Mouse (Mus musculus): ENCODE measurements around the gene Arid1b. TPM values are rescaled to one million over a fixed set of nuclear protein-coding genes. Genes with fewer than 3 reads are reported as not detected.

Gene Arid1b
- total RNA-seq, 1 experiment, result 9.2 TPM

DNA sequence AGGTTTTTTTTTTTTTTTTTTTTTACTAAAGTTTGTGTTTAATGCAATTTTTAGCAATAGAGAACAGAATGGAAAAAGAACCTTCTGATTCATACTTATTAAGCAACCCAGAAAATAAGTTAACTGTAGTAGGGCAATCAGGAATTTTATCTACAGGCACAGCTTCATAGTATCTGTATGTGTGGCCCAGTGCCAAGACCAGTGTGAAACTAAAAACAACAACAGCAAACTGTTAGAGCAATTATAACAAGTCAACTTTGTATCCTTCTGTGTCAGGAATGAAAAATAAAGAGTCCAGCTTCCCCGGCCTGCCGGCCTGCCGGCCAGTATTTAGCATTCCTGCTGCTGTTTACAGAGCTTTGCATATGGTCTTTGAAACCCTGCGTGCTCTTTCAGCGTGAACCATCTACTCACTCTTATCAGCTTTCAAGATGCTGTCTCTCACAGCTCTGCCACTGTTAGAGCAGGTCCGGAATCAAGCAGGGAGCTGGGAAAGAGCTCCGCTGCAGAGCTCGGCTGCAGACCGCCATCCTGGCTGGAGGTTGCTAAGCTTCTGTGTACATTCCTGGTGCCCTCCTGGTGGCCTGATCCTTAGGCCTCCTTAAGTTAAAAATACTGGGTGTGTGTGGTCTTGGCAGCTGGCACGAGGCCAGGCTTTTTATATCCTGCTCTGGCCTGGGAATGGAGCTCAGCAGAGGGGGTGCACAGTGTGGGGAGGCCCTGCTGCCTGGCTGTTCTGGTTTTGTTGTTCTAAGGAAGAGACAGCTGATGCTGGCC, 64.0 kb downstream of the Arid1b start:
- H3K4me3 ChIP-seq (ENCODE audit: insufficient read depth in 1 of 2, low read depth in 1 of 2, low read length in 2 of 2, poor library complexity in 1 of 2, severe bottlenecking in 1 of 2), result no peak overlapping the region
- no peak overlapping the region for H3K27ac ChIP-seq (ENCODE audit: insufficient read depth, low read depth, low read length, poor library complexity, severe bottlenecking)
- no peaks in the 10 kb centered on the region for H3K36me3 ChIP-seq (ENCODE audit: control insufficient read depth, insufficient read depth, low read length, poor library complexity, severe bottlenecking)
- no peaks in the 10 kb centered on the region for H3K9me3 ChIP-seq (ENCODE audit: control insufficient read depth, insufficient read depth, low read depth, low read length)
- in situ Hi-C loops (cut with MboI; ENCODE audit: low sequenced_read_pairs in 2 of 2, unreplicated experiment in 2 of 2), result no loop called here
- TF ChIP-seq ZC3H11A (IDR thresholded peaks at IDR 0.05; ENCODE audit: borderline replicate concordance, low read depth, low read length) (no peak), HCFC1 (IDR thresholded peaks at IDR 0.05; ENCODE audit: borderline replicate concordance, insufficient read depth, low read length) (no peak), CHD2 (IDR thresholded peaks at IDR 0.05; ENCODE audit: low read depth, low read length) (no peak), ZNF384 (IDR thresholded peaks at IDR 0.05; ENCODE audit: low read depth, low read length) (no peak), MAFK (IDR thresholded peaks at IDR 0.05; ENCODE audit: insufficient read depth, low read depth, low read length) (no peak)
- DNase-seq (ENCODE audit: low read depth, low spot score), result no peak
- no peak overlapping the region for H3K9ac ChIP-seq (ENCODE audit: insufficient read depth, low read depth, low read length, poor library complexity, severe bottlenecking)
- H3K4me1 ChIP-seq (ENCODE audit: control insufficient read depth in 2 of 2, insufficient read depth in 2 of 2, low read length in 2 of 2, poor library complexity in 1 of 2), result peaks cover 4 to 14% of the 10 kb centered on the region in 2 experiments; a peak in 2 of 4 replicates

DNA sequence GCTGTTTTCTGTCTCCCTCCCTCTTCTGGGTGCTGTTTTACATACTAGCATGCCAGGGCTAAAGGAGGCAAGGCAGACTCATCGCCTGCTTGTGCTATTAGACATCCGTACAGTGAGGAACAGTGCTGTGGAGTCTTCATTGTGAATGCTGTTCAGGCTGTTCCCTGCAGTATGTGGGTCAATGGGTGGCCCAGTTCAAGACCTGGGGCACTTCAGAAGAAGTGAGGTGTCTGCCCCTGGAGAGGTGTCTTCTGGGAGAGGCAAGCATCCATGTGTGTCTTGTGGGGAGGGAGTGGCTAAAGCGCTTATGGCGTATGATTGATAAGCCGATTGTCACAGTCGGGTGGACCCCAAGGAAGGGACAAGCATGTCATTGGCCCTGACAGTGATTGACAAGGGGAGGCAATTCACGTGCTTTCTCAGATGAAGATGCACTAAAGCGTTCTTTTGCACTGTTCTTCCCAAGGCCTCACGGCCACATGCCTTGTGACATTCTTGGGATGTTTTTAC, 65.0 kb downstream of the Arid1b start:
- in situ Hi-C loops (cut with MboI; ENCODE audit: low sequenced_read_pairs in 2 of 2, unreplicated experiment in 2 of 2), result no loop called here
- H3K9ac ChIP-seq (ENCODE audit: insufficient read depth, low read depth, low read length, poor library complexity, severe bottlenecking), result no peak overlapping the region
- H3K27ac ChIP-seq (ENCODE audit: insufficient read depth, low read depth, low read length, poor library complexity, severe bottlenecking), result no peak overlapping the region
- TF ChIP-seq ZC3H11A (IDR thresholded peaks at IDR 0.05; ENCODE audit: borderline replicate concordance, low read depth, low read length) (no peak), MAFK (IDR thresholded peaks at IDR 0.05; ENCODE audit: insufficient read depth, low read depth, low read length) (no peak), HCFC1 (IDR thresholded peaks at IDR 0.05; ENCODE audit: borderline replicate concordance, insufficient read depth, low read length) (no peak), ZNF384 (IDR thresholded peaks at IDR 0.05; ENCODE audit: low read depth, low read length) (no peak), CHD2 (IDR thresholded peaks at IDR 0.05; ENCODE audit: low read depth, low read length) (no peak)
- no peak for DNase-seq (ENCODE audit: low read depth, low spot score)
- H3K4me3 ChIP-seq (ENCODE audit: insufficient read depth in 1 of 2, low read depth in 1 of 2, low read length in 2 of 2, poor library complexity in 1 of 2, severe bottlenecking in 1 of 2), result no peak overlapping the region
- H3K9me3 ChIP-seq (ENCODE audit: control insufficient read depth, insufficient read depth, low read depth, low read length), result no peaks in the 10 kb centered on the region
- H3K36me3 ChIP-seq (ENCODE audit: control insufficient read depth, insufficient read depth, low read length, poor library complexity, severe bottlenecking), result no peaks in the 10 kb centered on the region
- peaks cover 2 to 9% of the 10 kb centered on the region in 2 experiments; a peak in 1 of 4 replicates for H3K4me1 ChIP-seq (ENCODE audit: control insufficient read depth in 2 of 2, insufficient read depth in 2 of 2, low read length in 2 of 2, poor library complexity in 1 of 2)

DNA sequence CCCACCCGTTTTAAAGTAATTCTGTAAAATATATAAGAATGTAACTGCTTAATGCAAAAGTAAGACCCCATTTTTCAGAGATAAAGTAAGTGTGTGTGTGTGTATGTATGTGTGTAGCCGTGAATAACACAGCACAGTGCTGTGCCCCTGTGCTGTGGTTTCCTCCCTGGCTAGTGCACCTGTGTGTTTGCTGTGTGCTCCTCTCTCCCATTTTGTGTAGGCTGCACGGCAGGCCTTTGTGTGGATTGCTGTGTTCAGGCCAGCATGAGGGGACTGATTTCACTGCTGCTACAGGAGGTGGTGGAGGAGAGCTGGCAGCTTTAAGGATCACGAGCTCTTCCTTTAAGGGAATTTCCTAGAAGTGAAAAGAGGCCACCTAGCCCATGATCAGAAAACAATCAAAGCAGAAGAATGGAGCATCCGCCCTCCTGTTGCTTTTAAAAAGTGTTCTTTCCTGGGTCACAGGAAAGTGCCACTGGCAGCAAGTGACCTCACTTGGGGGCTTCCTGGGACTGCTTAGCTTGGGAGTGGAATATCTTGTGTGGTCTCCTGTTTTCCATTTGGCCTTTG, 66.5 kb downstream of the Arid1b start:
- Histone ChIP-seq H3K9me3 (ENCODE audit: control insufficient read depth, insufficient read depth, low read depth, low read length) (no peaks in the 10 kb centered on the region), H3K36me3 (ENCODE audit: control insufficient read depth, insufficient read depth, low read length, poor library complexity, severe bottlenecking) (no peaks in the 10 kb centered on the region), H3K27ac (ENCODE audit: insufficient read depth, low read depth, low read length, poor library complexity, severe bottlenecking) (no peak overlapping the region), H3K9ac (ENCODE audit: insufficient read depth, low read depth, low read length, poor library complexity, severe bottlenecking) (no peak overlapping the region), H3K4me1 (ENCODE audit: control insufficient read depth in 2 of 2, insufficient read depth in 2 of 2, low read length in 2 of 2, poor library complexity in 1 of 2) (peaks cover 0 to 5% of the 10 kb centered on the region in 2 experiments; a peak in 1 of 4 replicates), H3K4me3 (ENCODE audit: insufficient read depth in 1 of 2, low read depth in 1 of 2, low read length in 2 of 2, poor library complexity in 1 of 2, severe bottlenecking in 1 of 2) (no peak overlapping the region)
- in situ Hi-C loops (cut with MboI; ENCODE audit: low sequenced_read_pairs in 2 of 2, unreplicated experiment in 2 of 2), result no loop called here
- no peak for TF ChIP-seq MAFK (IDR thresholded peaks at IDR 0.05; ENCODE audit: insufficient read depth, low read depth, low read length)
- TF ChIP-seq HCFC1 (IDR thresholded peaks at IDR 0.05; ENCODE audit: borderline replicate concordance, insufficient read depth, low read length), result no peak
- TF ChIP-seq CHD2 (IDR thresholded peaks at IDR 0.05; ENCODE audit: low read depth, low read length), result no peak
- no peak for TF ChIP-seq ZNF384 (IDR thresholded peaks at IDR 0.05; ENCODE audit: low read depth, low read length)
- TF ChIP-seq ZC3H11A (IDR thresholded peaks at IDR 0.05; ENCODE audit: borderline replicate concordance, low read depth, low read length), result no peak
- no peak for DNase-seq (ENCODE audit: low read depth, low spot score)

DNA sequence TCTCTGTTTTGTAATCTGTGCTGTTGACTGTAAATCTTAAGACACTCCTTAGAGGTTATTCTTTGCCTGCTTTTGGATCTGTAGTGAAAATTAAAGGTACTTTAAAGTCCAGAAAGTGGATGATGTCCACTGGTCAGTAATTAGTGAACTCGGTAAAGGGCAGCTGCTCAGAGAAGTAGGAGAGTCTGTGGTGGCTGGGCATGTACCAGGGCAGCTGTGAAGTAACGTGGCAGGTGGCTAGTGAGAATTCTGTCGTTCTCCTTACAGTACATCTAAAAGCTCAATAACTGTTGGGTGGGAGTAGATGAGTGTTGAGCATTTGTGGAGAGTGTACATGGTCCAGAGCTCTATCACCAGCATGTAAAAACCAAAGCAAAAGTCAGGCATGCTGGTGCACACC, 67.1 kb downstream of the Arid1b start:
- in situ Hi-C loops (cut with MboI; ENCODE audit: low sequenced_read_pairs in 2 of 2, unreplicated experiment in 2 of 2), result no loop called here
- DNase-seq (ENCODE audit: low read depth, low spot score), result no peak
- Histone ChIP-seq H3K9me3 (ENCODE audit: control insufficient read depth, insufficient read depth, low read depth, low read length) (no peaks in the 10 kb centered on the region), H3K27ac (ENCODE audit: insufficient read depth, low read depth, low read length, poor library complexity, severe bottlenecking) (no peak overlapping the region), H3K4me3 (ENCODE audit: insufficient read depth in 1 of 2, low read depth in 1 of 2, low read length in 2 of 2, poor library complexity in 1 of 2, severe bottlenecking in 1 of 2) (no peak overlapping the region), H3K36me3 (ENCODE audit: control insufficient read depth, insufficient read depth, low read length, poor library complexity, severe bottlenecking) (no peaks in the 10 kb centered on the region), H3K9ac (ENCODE audit: insufficient read depth, low read depth, low read length, poor library complexity, severe bottlenecking) (no peak overlapping the region), H3K4me1 (ENCODE audit: control insufficient read depth in 2 of 2, insufficient read depth in 2 of 2, low read length in 2 of 2, poor library complexity in 1 of 2) (peaks cover 0 to 5% of the 10 kb centered on the region in 2 experiments; a peak in 1 of 4 replicates)
- TF ChIP-seq CHD2 (IDR thresholded peaks at IDR 0.05; ENCODE audit: low read depth, low read length), result no peak
- TF ChIP-seq ZNF384 (IDR thresholded peaks at IDR 0.05; ENCODE audit: low read depth, low read length), result no peak
- TF ChIP-seq ZC3H11A (IDR thresholded peaks at IDR 0.05; ENCODE audit: borderline replicate concordance, low read depth, low read length), result no peak
- TF ChIP-seq HCFC1 (IDR thresholded peaks at IDR 0.05; ENCODE audit: borderline replicate concordance, insufficient read depth, low read length), result no peak
- no peak for TF ChIP-seq MAFK (IDR thresholded peaks at IDR 0.05; ENCODE audit: insufficient read depth, low read depth, low read length)

Measured in ES-E14 (cell line).